Mouse (Mus musculus) B cell, adult 2 months (primary cell): ENCODE data around the gene Chst11.
A peak's percentile ranks its signal among the peaks of the same experiment; 100 is the strongest.

Experiments
- DNase-seq, 2 experiments: peaks; one replicate each; pipeline ENCODE4 v3.0.0; 2022

The Chst11 gene

DNA sequence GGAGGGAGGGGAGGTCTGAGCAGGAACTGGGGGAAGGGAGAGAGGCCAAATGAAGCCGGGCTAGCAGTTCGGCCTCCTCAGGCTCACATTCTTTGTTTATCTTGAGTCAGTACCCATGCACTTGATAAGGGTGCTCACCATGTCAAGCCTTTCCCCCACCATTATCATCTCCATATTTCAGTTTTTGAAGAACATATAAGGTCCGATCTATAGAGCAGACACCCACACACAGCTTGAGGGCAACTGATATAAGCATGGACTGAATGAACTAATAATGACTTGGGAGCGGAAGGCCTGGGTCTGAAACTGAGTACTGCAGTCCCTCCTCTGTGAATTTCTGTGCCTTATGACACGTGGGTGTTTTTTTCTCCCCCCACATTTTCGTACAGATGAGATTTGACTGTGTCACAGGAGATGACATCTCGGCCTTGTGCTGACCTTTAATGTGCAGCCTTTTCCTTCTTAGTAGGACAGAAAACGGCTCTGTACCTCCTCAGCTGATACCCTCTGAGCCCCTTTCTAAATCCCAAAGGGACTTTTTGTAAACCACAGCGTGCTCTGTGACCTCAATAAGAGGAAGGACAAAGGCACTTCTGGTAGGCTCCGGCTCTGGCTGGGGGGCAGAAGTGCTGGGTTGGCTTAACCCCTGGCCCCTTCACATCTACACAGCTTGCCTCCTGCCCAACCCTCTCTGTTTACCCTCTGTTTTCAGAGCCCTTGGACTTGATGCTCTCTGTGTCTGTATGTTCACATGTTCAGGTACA lies 6.6 kb downstream of the Chst11 start:
- peak; percentile 48 to 57 for DNase-seq

DNA sequence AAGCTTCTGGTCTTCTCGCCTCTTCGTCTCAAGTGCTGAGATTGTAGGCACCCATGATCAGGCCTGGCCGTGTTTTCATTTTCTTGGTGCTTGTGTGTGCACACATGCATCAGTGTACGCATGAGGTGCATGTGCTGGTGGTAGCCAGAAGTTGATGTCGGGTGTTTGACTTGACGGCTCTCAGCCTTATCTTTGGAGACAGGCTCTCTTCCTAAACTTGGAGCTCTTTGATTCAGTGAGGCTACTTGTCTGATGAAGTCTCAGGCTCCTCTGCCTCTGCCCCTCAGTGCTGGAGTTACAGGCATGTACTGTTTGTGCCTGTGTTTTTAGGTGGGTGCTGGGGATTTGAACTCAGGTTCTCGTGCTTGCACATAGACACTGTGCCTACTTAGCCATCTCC lies 9.0 kb downstream of the Chst11 start:
- DNase-seq: no peak

DNA sequence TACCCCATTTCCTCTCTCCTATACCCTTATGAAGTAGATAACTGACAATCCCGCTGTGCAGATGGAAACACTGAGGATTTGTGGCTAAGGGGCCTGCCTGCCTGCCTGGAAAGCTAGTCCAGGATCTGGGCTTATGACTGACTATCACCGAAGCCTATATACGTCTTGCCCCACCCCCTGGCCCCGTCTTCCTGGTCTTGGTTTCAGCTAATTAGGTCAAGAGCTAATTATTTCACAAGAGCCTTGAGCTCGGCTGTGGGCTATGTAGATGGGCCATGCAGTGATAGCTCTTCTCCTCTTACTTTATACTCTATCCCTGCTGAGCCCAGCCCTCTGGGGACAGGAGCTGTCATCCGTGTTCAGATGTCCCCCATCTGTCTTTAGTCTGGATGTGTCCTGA lies 12.2 kb downstream of the Chst11 start:
- DNase-seq: no peak

DNA sequence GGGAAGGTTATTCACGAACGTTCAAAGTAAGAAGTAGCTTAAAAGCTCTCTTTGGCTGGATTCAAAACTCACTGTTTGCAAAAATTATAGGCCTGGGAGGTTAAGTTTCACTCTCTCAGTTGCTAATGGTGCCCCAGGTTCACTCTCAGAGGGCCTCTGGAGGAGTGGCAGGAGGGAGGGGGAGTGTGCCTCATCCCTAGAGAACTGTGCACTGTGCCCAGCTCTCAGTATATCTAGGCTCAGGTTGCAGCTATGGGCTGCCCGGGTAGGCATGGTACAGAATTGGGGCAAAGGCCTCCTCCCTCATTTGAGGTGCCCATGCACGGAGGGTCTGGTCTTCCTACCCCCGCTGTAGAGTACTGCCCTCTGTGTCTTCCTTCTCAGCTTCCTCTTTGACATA lies 14.9 kb downstream of the Chst11 start:
- no peak for DNase-seq

DNA sequence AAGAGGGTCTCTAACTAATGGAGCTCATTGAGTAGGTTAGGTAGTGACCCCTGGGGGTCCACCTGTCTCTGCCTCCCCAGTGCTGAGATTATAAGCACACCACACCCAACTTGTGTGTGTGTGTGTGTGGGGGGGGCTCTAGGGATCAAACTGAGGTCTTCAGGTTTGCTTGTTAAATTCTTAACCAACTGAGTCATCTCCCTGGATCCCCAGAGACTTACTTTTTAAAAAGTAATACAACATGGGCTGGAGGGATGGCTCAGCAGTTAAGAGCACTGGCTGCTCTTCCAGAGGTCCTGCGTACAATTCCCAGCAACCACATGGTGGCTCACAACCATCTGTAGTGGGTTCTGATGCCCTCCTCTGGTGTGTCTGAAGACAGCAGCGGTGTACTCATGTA lies 15.4 kb downstream of the Chst11 start:
- DNase-seq: no peak

DNA sequence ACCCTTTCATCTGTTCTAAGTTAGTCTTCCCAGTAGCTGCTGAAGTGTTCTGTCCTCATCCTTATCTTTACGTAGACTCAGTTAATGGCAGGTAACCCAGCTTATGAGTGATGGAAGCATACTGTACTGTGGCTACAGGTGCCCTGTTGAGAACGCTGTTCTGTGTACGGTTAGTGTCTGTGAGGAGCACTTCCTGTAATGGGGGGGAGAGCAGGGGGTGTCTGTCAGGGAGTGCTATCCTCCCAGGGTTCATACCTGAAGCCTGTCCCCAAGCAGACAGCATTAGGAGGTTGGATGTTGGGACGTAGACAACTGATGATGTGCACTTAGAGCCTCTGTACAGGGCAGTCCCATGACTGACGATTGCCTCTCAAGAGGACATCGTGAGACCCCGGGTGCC lies 18.6 kb downstream of the Chst11 start:
- DNase-seq: peak; percentile 24 to 30

DNA sequence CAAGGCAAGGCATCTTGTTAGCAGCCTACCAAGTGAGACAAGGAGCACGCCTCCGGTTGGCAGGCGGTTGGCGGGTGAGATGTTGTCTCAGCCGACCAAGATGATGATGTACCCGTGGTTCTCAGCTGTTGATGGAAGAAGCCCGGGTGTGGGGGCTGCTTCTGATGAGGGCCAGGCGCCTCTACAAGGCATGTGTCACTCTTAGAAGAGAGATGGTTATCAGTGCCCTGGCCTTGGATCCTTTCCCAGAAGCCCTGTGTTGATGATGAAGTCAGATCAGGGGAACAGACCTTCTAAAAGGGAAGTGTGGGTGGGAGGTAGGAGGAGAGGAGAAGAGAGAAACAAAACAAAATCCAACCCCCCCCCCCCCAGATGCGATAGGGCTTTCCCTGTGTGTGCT lies 19.1 kb downstream of the Chst11 start:
- DNase-seq: peak; percentile 49 to 55

DNA sequence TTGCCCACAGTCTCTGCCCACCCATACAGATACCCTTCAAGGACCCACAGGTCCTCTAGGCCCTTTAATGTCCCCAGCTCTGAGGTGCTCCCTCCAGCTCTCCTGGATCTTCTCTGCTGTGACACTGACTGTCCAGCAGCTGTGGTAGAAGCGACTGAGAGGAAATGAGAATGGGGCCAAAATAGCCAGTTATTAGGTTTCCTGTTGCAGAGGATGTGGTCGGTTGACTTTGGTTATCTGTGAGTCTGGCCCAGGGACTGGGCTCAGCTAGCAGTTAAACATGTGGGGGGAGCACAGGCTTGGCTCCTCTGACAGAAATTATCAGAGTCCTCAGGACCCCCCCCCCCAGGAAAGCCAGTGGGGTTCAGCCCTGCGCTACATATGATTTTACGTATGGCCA lies 19.7 kb downstream of the Chst11 start:
- DNase-seq: peak; percentile 39 to 50

DNA sequence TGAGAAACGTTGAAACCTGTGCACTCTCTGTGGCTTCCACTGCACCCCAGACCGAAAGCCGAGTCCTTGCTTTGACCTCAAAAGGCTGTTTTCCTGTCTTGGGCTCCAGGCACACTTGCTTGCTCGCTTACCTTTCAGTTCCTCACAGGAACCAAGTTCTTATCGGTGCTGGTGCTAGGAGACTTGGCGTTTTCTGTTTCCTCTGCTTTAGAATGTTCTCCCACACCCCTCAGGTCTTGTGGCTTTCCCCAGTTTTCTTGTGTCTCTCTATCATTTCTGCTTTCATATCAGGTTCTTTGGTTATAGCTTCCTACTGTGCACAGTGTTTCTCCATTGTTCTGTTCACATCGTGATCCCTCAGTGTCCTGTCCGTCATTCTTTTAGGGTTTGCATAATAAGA lies 21.0 kb downstream of the Chst11 start:
- DNase-seq: peak in 1 of 2 experiments; percentile 17

DNA sequence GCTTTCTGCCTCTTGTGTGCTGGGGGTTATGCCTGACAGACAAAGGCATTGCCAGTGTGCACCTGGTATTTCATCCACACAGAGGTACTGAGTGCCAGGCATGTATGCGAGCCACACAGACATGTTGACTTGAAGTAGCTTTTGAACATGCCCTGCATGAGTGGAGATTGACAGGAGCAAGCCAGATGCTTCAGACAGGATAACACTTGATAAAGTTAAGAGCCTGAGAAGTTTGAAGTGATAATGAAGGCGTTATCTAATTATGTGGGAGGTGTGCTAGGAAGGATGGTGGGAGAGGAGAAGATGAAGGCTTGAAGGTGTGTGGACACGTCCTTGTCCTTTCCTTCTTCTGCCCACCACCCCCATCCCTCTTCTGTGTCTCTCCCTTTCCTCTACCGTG lies 28.7 kb downstream of the Chst11 start:
- DNase-seq: no peak

DNA sequence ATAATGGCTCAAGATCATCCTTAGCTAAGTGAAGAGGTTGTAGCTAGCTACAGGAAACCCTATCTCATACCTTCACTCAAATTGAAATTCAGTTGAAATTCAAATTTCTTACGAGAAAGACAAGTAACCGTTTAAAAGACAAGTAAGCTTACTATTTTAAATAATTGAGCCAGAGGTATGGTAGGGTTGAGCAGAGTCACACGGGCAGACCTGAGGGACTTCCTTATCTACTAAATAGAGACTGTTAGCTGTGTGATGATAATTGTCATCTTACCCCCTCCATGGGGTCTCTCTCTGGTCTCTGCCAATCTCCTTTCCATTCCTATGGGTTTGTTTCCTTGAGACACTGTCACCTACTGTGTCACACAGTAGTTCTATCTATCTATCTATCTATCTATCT lies 30.6 kb downstream of the Chst11 start:
- no peak for DNase-seq

DNA sequence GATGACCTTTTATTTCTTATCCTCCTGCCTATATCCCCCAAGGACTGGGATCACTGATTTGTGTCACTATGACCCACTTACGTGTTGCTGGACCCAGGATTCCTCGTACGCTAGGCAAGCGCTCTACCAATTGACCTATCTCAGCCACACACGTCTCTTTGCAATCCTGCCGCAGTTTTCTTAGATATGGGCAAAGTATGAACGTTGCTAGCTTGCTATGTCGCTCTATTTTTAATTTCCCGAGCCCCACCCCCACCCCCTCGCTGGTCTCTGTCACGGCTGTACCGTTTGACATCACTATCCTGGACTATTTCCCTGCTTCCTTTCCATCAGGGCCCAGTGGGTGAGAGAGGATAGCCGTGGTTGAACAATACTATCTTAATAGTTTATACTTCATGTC lies 31.5 kb downstream of the Chst11 start:
- no peak for DNase-seq

DNA sequence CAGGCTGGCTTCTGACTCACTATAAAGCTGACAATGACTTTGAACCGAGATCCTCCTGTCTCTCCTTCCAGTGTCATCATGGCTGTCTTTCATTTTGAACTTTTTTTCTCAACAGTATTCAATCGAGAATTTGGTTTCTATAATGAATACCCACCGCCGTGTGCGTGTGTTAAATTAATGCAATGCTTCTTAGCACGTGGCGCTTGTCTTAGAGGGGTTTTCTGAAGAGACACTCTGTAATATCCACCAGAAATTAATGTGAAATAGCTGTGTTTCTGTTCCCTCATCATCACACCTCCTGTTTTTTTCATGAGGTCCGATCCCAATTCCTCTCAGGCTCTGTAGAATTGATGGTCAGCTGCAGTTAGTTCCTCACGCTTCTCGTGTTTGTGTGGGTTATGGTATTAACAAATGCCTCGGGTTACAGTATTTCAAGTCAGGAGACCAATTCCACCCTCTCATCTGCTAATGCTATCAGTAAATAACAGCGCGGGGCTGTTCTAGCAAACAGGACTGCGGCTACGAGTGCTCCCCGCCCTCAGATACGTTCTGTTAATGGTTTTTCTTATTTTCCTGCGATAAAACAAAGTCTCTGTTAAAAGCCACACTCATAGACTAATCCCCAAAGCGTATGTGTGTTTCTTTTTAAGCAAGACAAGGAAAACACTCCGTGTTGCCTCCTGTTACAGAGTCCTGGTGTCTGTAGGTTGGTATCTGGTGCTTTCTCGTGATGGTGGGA lies 32.6 kb downstream of the Chst11 start:
- no peak for DNase-seq

DNA sequence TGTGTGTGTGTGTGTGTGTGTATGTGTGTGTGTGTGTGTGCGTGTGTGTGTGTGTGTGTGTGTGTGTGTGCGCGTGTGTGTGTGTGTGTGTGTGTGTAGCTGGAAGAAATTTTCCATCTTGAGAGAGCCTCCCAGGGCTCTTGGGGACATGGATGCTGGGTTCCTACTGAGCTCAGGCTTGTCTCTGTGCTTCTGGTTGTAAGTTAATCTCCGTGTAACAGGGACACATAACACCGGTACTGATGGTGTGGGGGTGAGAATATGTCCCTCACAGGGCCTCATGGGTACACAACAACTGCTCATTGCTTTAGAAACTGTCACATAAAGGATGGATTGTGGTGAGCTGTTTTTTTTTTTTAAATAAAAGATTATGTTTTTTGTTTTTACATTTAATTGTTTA lies 33.2 kb downstream of the Chst11 start:
- DNase-seq: no peak

DNA sequence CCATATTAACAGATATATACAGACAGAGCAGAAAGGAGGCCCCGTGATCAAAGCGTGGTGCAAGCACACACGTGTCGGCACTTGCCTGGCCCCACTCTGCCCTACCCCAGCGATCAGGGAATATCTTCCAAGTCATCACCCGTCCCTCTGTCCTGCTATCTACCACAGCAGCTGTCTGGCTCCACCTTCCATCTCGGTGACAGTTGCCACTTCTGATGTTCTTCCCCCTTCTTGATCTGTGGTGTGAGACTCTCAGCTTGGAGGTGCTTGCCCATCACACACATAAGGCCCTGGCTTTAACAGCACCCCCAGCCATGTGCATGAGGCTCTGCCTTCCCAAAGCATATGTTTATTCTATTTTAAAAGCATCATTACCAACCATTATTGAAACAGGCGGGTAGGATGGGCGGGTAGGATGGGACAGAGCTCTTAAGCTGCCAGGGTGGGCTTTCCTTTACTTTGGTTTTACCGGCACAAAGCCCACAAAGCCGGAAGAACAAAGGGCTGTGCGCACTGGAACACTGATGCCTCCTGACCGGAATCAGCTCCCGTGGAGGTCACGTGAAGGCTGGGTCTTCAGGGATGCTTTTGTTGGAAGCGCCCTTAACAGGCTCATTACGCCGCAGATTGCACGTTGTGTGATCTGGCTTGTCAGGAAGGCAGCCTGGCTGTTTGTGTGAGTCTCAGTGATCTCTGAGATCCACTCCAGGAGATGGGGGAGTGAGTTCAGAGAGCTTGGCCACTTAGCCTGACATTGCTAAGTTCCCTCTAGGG lies 34.4 kb downstream of the Chst11 start:
- no peak for DNase-seq

DNA sequence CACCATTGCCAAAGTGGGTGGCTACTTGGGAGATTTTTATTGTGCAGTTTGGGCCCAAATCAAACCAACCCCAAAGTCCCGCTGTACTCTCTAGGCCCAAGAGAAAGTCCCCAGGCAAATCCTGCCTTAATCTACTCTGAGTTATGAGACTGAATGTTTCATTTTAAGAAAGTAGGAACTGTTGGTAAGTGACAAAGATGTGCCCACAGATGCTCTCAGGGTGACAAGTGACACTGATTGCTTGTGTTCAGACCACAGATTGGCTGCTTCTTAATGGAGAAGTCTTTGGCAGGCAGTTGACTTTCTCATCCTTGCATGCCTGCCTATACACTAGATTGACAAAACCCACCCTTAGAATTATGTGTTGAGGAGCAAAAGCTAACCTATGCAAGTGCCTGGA lies 37.3 kb downstream of the Chst11 start:
- no peak for DNase-seq

DNA sequence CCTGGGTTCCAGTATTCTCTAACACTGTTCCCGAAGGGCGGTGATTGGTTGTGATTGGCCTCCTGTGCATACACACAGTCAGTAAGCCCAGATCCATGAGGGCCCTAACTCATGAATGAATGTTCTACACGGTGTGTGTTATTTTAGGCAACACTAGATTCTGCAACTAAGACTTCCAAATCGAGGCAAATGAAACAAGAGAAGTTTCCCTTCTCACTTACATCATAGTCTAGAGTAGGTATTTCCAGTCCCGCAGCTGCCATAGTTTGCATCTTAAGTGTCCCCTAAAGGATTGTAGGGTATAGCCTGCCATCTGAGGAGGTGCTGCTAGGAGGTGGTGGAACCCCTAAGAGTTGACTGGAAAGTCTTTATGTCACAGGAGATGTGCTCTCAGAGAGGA lies 40.9 kb downstream of the Chst11 start:
- no peak for DNase-seq

DNA sequence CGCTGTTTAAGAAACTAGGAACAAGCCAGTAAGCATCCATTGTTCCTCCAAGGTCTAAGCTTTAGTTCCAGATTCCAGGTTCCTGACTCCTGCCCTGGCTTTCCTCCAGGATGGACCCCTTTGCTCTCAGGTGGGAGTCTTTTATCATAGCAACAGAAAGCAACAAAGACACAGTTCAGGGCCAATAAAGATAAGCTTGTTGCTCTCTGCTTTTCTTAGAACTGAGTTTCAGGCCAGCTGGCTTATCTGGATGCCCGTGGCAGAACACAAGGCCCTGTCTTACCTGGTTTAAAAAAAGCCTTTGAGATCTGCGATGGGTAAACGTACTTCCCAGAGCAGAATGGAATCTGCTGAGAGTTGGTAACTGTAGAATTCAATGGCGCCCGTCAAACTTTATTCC lies 42.4 kb downstream of the Chst11 start:
- DNase-seq: no peak

DNA sequence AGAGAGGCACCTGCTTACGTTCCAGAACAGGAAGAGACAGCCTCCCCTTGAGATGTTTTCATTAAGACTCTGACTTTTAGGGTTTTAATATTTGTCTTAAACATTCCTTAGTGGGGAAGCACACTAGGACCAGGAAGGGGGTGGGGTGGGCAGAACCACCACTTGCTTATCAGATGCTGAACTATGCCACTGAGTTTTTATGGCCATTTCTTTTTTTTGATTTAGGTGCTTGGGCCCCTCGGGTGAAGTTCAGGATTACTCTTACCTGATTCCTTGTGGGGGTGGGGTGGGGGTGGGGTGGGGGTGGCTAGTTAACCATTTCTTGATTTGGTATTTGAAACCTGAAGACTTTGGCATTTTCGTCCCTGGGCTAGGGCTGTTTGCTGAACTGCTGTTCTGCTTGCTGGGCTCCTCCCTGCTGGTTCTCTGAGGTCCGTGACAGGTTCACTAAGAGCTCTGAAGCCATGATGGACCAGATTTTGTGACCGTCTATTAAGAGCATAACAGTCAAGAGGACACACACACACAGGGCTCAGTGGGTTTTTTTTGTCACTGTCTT lies 44.9 kb downstream of the Chst11 start:
- DNase-seq: no peak

DNA sequence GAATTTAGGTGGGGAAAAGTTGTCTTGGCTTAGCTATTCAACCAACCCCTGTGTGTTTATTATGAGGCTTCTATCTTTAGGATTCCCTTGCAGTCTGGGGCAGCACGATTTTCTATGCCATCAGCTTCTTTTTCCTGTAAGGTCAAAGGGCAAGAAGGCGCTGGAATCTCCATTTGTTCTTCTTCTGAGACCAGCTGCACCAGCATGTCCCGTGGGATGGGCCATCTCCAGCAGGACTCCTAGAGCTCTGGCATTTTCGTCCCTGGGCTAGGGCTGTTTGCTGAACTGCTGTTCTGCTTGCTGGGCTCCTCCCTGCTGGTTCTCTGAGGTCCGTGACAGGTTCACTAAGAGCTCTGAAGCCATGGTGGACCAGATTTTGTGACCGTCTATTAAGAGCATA lies 45.6 kb downstream of the Chst11 start:
- DNase-seq: no peak

DNA sequence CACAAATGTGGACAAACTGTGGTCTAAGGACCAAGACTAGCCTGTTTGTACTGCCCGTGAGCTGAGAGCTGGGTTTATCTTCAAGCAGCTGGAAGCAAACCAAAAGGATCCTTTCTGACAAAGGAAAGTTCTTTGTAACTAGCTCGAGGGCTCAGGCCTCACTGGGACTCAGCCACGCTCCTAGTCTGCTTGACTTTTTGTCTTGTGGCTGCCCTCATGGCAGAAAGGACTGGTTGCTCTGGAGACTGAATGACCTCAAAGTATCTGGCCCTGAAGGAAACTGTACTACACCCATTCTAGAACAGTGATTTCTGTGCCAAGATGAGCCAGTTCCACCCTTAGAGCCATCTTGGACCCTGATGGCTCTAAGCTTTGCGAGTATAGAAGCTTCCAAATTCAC lies 46.3 kb downstream of the Chst11 start:
- DNase-seq: no peak

DNA sequence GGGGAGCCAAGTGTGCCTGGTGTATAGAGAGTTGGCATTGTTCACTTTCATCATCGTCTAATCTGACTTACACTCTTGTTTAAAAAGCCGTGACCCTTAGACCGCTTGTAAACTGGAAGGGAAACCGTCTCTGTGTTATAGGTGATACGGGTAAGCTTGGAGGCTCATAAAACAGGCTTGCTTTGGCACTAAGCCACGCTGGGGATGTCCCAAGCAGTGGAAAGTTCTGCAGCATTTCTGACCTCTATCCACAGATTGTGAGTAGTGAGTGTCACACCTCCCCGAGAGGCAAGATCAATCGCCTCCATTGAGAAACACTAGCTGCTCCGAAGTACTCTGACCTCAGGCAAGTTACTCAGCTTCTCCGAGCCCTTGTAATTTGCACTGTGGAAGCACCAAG lies 47.3 kb downstream of the Chst11 start:
- DNase-seq: no peak

DNA sequence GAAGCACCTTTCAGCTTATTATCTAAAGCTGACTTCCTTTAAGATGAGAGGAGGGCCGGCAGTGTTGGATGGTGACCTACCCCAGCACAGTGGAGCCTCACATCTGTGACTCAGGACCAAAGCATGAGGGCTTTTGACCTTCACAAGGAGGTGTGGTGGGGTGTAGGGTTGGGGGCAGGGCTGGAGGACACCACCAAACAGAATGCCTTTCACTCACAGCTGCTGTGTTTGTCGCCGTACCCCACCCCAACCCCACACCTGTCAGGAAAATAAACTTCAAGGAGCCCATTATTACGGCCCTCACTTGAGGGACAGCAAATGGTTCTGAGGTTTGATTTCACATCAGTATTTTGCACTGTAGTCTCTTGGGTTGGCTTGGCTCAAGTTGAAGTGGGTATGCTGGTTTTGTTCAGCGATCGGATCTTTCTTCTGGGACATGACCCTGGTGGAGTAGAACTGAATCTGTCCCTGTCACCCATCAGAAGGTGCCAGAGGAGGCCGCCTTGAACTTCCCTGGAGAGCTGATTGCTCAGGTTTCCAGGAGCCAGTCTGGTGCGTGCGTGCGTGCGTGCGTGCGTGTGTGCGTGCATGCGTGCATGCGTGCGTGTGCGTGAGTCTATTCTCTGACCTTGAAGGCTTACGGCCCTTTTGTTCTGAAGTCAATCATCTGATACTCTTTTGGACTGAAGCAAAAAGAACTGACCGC lies 51.2 kb downstream of the Chst11 start:
- no peak for DNase-seq
